Mouse (Mus musculus): ENCODE results near the gene Olfr414.

DNA sequence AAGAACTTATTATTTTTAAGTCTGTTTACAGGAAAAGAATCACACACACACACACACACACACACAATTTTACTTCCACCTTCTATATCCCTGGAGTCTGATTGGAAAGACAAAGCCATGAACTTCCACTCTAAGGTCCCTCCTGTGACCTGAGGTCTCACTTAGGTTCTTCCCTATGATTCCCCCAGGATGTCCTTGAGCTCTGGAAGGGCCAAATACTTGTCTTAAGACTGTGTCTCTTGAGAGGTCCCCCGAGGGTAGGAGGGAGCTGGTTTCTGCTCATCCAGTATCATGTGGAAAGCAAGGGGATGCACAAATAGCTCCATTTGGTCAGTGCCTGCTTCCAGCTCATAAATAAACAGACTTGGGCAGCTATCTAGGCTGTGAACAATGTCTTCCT is 17.9 kb downstream of the Olfr414 start, which contains the start of gene Olfr220:
- TF ChIP-seq POLR2A (IDR thresholded peaks at IDR 0.05; ENCODE audit: low read depth, low read length), result no peak
- no peak for TF ChIP-seq CTCF (IDR thresholded peaks at IDR 0.05; ENCODE audit: extremely low read depth, insufficient read length, insufficient replicate concordance, low read depth, low read length)

All from small intestine, adult 2 months (tissue).